Mouse (Mus musculus): Measurements from ENCODE around the gene Eif3l.
A peak's percentile ranks its signal among the peaks of the same experiment; 100 is the strongest.
"Not testable (repeated sequence)": the region's sequence is repeated elsewhere in the genome, so short reads cannot be mapped to it uniquely, and the experiment has no call there.

Gene Eif3l

GRCm38 (mm10) chr15:79074913-79075532 lies at the start of gene Eif3l:
Gene Eif3l, plus strand, starts transcription at chr15:79075179.
- DNase-seq, result peak; percentile 81

DNA sequence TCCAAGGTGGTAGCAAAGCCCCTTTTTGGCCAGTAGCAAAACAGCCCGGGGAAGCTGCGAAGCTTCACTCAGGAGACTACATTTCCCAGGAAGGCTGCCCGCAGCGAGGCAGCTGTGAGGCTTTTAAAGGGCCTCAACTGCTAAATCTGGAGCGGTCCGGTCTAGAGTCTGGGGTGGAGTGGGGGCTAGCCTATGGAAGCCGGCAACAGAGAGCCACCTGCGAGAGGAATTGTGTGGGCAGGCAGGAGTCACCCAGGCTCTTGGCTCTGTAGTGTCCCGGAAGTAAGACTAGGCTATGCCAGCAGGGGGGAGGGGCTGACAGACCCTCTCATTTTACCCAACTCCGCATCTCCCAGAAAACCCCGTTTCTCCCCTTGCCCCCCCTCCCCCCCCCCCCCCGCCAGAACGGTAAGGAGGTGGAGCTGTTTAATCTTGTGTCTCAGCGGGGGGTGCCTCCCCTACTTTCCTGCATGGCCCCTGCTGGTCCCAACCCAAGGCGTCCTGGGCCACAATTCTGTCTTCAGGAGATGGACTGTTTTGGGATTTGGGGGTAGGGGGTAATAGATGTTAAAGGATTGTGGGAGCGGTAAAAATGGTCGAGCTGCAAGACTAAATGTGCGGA lies 49.2 kb upstream of the Eif3l start:
- no peak for DNase-seq

DNA sequence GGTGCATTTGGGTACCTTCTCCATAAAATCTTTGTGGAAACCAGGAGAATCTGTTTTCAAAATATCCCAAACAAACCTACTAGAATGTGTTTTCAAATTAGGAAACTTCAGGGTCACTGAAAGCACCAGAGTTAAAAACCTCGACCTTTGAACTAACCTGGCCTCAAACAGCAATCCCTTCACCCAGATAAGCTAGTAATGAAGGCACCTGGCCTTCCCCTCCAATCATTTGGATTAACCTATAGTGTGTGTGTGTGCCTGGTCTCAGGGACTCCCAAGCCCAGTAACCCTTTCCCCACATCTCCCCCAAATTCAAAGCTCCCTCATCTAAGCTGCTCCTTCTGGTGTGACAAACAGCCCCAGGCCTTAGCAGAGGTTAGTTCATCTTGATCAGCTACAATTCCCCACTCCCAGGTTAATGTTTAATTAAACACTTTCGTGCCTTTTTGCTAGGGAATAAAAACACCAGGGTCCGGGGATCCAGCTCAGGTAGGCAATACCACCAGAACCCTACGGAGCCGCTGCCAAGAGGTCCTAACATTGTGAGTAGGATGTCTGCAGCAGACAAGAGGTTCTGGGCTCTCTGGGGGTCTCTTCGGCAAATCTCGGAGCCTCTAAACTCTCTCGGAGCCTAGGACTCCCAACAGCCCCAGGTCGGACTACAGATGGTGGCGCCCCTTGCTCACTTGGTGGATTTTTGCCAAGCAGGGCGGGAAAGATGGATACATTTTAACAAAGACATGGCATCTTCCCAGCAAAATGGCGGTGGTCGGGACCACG lies 48.3 kb upstream of the Eif3l start:
- DNase-seq, result peak; percentile 68

DNA sequence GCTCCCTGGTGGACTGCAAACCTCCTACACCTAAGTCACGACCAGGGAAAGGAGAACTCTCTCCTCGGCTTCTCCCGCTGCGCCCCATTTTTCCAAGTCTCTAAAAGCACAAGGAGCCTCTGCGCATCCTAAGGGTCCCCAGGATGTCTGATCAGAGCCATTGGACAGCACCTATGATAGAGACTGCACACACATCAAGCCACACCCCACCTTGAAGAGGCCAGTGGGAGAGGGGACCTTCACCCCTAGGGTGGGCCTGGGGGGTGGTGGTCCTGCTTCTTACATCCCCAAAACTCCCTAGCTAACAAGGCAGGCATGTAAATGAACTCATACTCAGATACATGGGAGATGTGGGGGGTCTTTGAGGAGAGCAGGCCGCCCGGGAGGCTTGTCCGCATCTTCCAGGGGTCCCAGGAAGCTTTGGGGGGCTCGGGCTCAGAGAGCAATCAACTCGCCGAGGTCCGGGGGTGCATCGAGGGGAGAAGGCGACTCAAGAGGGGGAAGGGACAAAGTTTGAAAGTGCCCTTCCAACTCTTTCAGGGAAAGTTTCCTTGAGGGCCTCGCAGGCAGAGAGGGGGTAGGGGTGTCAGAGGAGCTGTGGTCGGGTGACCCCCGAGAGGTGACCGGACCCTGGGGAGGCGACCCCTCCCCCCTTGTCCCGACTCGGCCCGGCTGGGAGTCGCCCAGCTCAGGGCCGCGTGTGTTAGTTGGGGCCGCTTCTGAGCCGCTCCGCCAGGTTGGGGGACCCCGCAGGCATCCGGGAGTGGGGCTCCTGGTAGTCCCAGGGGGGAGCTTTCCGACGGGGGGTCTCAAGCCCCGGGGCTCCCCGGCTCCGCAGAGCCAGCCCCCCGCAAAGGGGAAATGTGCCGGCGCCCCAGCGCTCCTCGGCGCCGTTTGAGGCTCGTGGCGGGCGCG lies 47.4 kb upstream of the Eif3l start:
- peak; percentile 76 for DNase-seq

DNA sequence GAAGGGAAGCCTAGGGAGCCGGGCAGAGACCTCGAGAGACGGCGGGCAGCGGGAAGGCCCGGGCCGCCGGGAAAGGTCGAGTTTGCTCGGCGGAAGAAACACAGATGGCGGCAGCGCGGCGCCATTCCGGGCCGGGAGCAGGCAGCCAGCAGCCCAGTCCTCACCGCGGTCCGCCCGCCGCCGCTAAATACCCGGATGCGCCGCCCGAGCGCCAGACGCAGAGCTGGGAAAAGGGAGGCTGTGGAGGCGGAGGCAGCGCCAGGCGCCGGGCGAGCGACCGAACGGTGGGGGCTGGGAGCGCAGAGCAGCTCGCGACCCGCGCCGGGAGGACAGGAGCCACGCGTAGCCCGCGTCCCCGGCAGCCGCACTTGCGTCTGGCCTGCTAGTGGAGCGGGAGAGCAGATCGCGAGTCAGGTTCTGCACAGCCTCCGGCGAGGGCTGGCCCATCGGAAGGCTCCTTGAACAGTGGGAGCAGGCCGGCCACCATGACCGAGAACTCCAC lies 46.7 kb upstream of the Eif3l start, which contains the start of gene H1f0:
Gene H1f0, plus strand, starts transcription at position 214 of the 502 bp plus-strand sequence.
- DNase-seq, result peak; percentile 95

DNA sequence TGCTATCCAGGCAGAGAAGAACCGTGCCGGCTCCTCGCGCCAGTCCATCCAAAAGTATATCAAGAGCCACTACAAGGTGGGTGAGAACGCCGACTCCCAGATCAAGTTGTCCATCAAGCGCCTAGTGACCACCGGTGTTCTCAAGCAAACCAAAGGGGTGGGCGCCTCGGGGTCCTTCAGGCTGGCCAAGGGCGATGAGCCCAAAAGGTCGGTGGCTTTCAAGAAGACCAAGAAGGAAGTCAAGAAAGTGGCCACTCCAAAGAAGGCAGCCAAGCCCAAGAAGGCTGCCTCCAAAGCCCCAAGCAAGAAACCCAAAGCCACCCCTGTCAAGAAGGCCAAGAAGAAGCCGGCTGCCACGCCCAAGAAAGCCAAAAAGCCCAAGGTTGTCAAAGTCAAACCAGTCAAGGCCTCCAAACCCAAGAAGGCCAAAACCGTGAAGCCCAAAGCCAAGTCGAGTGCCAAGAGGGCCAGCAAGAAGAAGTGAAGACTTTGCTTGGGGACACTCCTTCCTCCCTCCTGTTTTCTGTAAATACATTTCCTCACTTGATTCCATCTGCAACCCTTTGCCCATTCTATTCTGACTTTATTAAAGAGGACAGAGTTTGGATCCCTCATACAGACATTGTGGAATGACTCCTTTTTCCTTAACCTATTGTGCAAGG lies 46.0 kb upstream of the Eif3l start:
- DNase-seq, result peak; percentile 63

DNA sequence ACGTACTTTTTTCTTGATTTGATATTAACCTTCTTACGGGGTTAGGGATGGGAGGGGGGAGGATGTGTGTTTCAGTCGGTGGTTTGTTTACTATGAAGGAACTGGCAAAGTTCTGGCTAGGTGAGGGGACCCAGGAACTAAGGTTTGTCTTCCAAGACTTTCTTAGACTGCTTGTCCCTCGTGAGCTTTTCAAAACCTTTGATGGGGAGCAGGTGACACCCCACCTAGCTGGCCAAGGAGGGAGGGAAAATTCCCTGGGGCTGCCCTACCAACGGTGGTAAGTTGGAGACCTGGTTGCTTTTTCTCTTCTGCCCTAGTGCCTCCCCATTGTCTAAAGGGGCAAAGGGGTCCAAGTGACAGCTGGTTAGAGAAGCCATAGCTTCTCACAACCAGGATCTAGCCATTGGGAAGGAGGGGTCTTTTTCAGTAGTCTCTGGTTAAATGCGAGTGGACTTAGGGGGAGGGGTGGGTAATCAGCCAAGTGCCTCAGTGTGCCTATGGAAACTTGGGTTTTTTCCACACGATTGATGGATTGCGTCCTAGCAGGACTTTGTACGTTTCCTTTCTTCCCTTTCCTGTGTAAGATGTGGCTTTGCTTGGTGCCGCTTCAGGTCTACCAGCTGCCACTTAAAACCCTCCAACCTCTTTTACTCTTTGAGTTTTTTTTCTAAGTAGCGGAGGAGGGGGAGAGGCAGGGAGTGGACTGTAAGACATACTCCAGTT lies 45.3 kb upstream of the Eif3l start:
- peak; percentile 48 for DNase-seq

DNA sequence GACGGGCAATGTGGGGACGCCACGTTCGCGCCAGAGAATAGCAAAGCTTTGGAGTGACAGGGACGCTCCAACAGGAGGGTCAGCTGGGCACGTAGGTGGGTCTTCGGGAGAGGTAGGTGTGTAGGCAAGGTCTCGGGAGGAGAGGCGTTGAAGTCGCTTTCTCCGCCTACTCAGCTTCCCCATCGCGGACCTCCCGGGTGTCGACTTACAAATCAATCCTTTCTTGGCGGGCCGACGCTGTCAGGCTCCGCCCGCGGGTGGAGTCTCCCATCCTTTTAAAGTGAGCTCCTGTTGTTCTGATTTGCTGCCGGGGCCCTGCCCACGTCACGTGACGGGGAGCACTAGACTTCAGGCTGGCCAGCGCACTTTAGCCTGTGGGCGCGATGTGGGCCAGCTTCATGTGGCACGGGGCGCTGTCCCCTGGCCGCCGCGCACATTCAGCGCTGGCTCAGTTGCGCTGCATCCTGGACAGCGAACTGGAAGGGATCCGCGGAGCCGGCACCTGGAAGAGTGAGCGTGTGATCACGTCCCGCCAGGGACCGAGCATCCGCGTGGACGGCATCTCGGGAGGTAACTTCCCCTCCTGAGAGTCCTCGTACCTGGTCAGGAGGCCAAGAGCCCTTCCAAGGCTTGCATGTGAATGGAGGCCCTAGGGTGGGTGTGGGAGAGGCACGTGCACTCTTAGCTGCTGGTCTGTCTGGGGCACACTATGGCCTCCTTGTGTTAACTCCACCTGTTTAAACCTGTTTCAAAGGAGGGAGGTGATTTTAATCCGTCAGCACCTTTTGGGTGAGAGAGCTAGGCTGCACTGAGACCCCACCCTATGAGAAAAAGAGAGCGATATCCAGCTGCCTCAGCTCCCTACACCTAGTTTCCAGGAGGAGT lies 44.2 kb upstream of the Eif3l start:
- peak; percentile 92 for DNase-seq

DNA sequence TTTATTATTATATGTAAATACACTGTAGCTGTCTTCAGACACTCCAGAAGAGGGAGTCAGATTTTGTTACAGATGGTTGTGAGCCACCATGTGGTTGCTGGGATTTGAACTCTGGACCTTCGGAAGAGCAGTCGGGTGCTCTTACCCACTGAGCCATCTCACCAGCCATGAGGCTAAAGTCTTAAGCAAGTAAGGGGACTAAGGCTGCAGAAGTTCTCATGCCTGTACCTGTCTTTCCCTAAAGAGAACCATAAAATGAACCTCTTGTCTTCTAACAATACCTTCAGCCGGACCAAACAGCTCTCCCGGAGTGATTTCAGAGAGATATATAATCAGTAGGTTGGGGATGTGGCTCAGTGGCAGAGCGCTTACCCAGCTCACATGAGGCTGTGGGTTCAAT lies 43.1 kb upstream of the Eif3l start:
- DNase-seq, result not testable (repeated sequence)

GRCm38 (mm10) chr15:79037913-79038328 lies 37.1 kb upstream of the Eif3l start:
- DNase-seq, result peak; percentile 68

GRCm38 (mm10) chr15:79038331-79038730 lies 36.6 kb upstream of the Eif3l start:
- DNase-seq, result no peak

- peak; percentile 66 for DNase-seq
These were observed 36.1 kb upstream of the Eif3l start for GRCm38 (mm10) chr15:79038853-79039252.

GRCm38 (mm10) chr15:79040501-79041416 lies 34.2 kb upstream of the Eif3l start:
- DNase-seq, result no peak

DNA sequence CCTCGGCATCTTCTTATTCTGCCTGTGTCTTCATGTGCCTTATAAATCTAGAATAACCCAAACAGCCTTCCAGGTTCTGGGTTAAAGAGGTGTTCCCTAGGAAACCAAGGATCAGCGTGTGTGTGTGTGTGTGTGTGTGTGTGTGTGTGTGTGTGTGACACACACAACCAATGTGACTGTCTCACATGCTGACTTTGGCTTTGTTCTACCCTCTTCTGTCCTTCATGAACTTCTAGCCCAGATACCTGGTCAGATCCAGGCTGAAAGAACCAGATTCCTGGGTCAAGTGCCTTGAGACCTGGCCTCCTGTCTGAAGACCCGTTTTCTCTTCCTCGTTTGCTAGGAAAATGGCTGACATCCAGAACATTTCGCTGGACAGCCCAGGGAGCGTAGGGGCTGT lies 33.4 kb upstream of the Eif3l start, which contains the start of gene Galr3:
Gene Galr3, plus strand, starts transcription at position 301 of the 400 bp plus-strand sequence.
- no peak for DNase-seq

DNA sequence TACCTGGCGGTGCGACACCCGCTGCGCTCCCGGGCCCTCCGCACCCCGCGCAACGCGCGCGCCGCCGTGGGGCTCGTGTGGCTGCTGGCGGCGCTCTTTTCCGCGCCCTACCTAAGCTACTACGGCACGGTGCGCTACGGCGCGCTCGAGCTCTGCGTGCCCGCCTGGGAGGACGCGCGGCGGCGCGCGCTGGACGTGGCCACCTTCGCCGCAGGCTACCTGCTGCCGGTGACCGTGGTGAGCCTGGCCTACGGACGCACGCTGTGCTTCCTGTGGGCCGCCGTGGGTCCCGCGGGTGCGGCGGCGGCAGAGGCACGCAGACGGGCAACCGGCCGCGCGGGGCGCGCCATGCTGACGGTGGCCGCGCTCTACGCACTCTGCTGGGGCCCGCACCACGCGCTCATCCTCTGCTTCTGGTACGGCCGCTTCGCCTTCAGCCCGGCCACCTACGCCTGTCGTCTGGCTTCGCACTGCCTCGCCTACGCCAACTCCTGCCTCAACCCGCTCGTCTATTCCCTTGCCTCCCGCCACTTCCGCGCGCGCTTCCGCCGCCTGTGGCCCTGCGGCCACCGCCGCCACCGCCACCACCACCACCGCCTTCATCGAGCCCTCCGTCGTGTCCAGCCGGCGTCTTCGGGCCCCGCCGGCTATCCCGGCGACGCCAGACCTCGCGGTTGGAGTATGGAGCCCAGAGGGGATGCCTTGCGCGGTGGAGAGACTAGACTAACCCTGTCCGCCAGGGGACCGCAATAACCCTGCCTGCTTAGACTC lies 32.1 kb upstream of the Eif3l start:
- no peak for DNase-seq

GRCm38 (mm10) chr15:79044837-79045236 lies 30.1 kb upstream of the Eif3l start:
- no peak for DNase-seq

- no peak for DNase-seq
These were observed 26.8 kb upstream of the Eif3l start for GRCm38 (mm10) chr15:79048186-79048585.

DNA sequence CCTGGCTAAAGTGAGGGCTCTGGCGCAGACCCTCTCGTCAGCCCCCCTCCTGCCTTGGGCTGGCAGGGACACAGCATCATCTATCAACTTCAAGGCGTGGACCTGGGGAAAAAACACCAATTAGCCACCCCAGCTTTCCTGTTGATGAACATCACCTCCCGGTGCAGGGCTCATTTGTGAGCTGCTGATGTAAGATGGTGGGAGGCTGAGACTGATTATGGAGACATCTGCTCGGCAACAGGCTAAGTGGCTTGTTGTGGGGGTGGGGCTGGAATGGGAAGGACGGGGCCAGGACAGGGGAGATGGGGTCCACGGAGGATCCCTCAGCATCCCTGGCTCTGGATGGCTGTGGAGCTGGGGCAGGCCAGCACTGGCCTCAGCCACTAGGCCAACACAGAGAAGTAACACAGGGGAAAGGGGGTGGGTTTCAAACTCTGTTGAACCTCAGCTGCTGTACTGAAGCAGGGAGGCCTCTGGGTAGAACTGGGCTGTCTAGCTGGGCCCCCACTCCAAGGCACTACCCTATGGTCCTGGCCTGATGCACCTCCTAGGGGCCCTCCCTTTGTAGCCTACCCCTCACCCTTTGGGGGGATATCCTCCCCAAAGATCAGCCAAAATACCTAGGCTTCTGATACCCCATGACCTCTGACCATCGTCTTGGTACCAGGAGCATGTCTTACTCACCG lies 24.7 kb upstream of the Eif3l start:
- no peak for DNase-seq

Data from cerebellum, adult 11-12 months (tissue).